In genomic region chr10:54103671-54104070, GRCm38 (mm10) we compare ENCODE assay signal across 19 mouse cellular contexts. TPM values are rescaled to one million over a fixed set of nuclear protein-coding genes. Genes with fewer than 3 reads are reported as not detected.
A peak's percentile ranks its signal among the peaks of the same experiment; 100 is the strongest.
DNase-seq lines count a peak whose midpoint lies in the region; ATAC-seq and TF ChIP-seq lines count a peak whose summit lies in the region.
"Had no signal": no experiment of that assay in that cellular context is flagged by ENCODE, and none has a peak within 500 bp of the region (broad histone marks: within the 10 kb centered on the region; RNA-seq: fewer than 3 reads in every experiment).

No protein-coding gene starts in this region.

- no peaks in the 10 kb centered on the region for H3K4me1 ChIP-seq in lung, embryonic 15.5 days
- H3K4me1 ChIP-seq in lung, adult 2 months (ENCODE audit: control insufficient read depth, insufficient read depth, low read length) = no peaks in the 10 kb centered on the region
- no peaks in the 10 kb centered on the region for H3K4me1 ChIP-seq in embryonic facial prominence, embryonic 14.5 days (ENCODE audit: control insufficient read depth, insufficient read depth, low read length)
- H3K4me1 ChIP-seq: forebrain, embryonic 10.5 days; liver, embryonic 15.5 days had no signal

- WGBS in lung, embryonic 15.5 days = 59% methylated on average over 4 of the region's 4 CpGs
- 61% methylated on average over 4 of the region's 4 CpGs for WGBS in lung, adult 2 months
- WGBS in embryonic facial prominence, embryonic 14.5 days = 71% methylated on average over 4 of the region's 4 CpGs

- no peaks in the 10 kb centered on the region for H3K9me3 ChIP-seq in lung, embryonic 15.5 days
- no peaks in the 10 kb centered on the region for H3K9me3 ChIP-seq in embryonic facial prominence, embryonic 14.5 days (ENCODE audit: control insufficient read depth, low read length)
- H3K9me3 ChIP-seq: forebrain, embryonic 10.5 days; liver, embryonic 15.5 days had no signal

- no peak overlapping the region for H3K4me3 ChIP-seq in lung, embryonic 15.5 days
- no peak overlapping the region for H3K4me3 ChIP-seq in lung, adult 2 months (replicated peaks; ENCODE audit: extremely low read depth, low read depth, low read length)
- H3K4me3 ChIP-seq in embryonic facial prominence, embryonic 14.5 days (ENCODE audit: low read depth, low read length) = no peak overlapping the region
- H3K4me3 ChIP-seq: forebrain, embryonic 10.5 days; heart, adult 2 months; left cerebral cortex, adult 2 months; liver, embryonic 15.5 days; myocyte had no signal

- H3K27ac ChIP-seq in lung, embryonic 15.5 days = no peak overlapping the region
- H3K27ac ChIP-seq in embryonic facial prominence, embryonic 14.5 days (replicated peaks; ENCODE audit: low read depth, low read length) = no peak overlapping the region
- H3K27ac ChIP-seq: forebrain, embryonic 10.5 days; heart, adult 2 months; hindbrain, embryonic 14.5 days; left cerebral cortex, adult 2 months; liver, embryonic 15.5 days had no signal

- TF ChIP-seq POLR2A in lung, adult 2 months (IDR thresholded peaks at IDR 0.05; ENCODE audit: borderline replicate concordance, extremely low read depth, low read depth, low read length) = no peak

- H3K36me3 ChIP-seq in lung, embryonic 15.5 days = no peaks in the 10 kb centered on the region
- H3K36me3 ChIP-seq in embryonic facial prominence, embryonic 14.5 days (ENCODE audit: control insufficient read depth, insufficient read depth, low read length) = no peaks in the 10 kb centered on the region
- H3K36me3 ChIP-seq: forebrain, embryonic 10.5 days; liver, embryonic 15.5 days had no signal

- H3K9ac ChIP-seq in lung, embryonic 15.5 days = no peak overlapping the region
- H3K9ac ChIP-seq in embryonic facial prominence, embryonic 14.5 days (ENCODE audit: low read depth, low read length) = no peak overlapping the region
- H3K9ac ChIP-seq: hindbrain, embryonic 14.5 days; liver, embryonic 15.5 days had no signal

- no peaks in the 10 kb centered on the region for H3K27me3 ChIP-seq in lung, embryonic 15.5 days
- no peaks in the 10 kb centered on the region for H3K27me3 ChIP-seq in embryonic facial prominence, embryonic 14.5 days (replicated peaks; ENCODE audit: control insufficient read depth, insufficient read depth, low read length)
- H3K27me3 ChIP-seq: liver, embryonic 15.5 days had no signal

- H3K4me2 ChIP-seq in lung, embryonic 15.5 days = no peak overlapping the region
- H3K4me2 ChIP-seq in embryonic facial prominence, embryonic 14.5 days (ENCODE audit: low read depth, low read length) = no peak overlapping the region
- H3K4me2 ChIP-seq: hindbrain, embryonic 14.5 days; liver, embryonic 15.5 days had no signal

- no peak for DNase-seq in cerebellum, adult 9-10 months
- peak; percentile 12 for DNase-seq in kidney, postnatal 14 days
- DNase-seq in kidney, adult 9 months = no peak
- no peak for DNase-seq in lung, adult 2 months
- peak; percentile 55 for DNase-seq in embryonic facial prominence, embryonic 14.5 days (ENCODE audit: low spot score)
- no peak for DNase-seq in frontal cortex, postnatal 36 days (ENCODE audit: low spot score in 2 of 2)
- DNase-seq: adrenal gland, adult 2 months; gastrocnemius, postnatal 14 days; heart, adult 2 months; heart, postnatal 36 days; layer of hippocampus, adult 9-11 months; thymus, postnatal 4 days had no signal

- 0 out of 2 replicates have a peak, but pooled peaks have one; percentile 33 for ATAC-seq in cerebellum, adult (ENCODE audit: insufficient number of reproducible peaks, low FRiP score, low TSS enrichment)
- 0 out of 2 replicates have a peak, but pooled peaks have one; percentile 42 for ATAC-seq in lung, embryonic 15.5 days (ENCODE audit: borderline replicate concordance, extremely low read depth, low FRiP score, low TSS enrichment)
- peak; percentile 82; the same call in 1 of the 2 replicates for ATAC-seq in embryonic facial prominence, embryonic 14.5 days (ENCODE audit: low read depth)

- no peak for TF ChIP-seq CTCF in lung, adult 2 months (IDR thresholded peaks at IDR 0.05; ENCODE audit: insufficient read depth, low read length)

RNA-seq across cellular contexts. Expression of gene Man1a, which starts 27.3 kb away (rescaled TPM):
- polyA plus RNA-seq in lung, embryonic 15.5 days (2015; fragmentation: Nextera tagmentation; extraction: Ambion mirVana) = 2.9 and 4.1 TPM in 2 replicates
- 13.2 and 15.1 TPM in 2 replicates for polyA plus RNA-seq in lung, adult 2 months (2012; rRNA removed)
- 11.3 and 12.8 TPM in 2 replicates for polyA plus RNA-seq in embryonic facial prominence, embryonic 14.5 days (2014; fragmentation: Nextera tagmentation; extraction: Ambion mirVana)

Comparison
In these comparisons a context has a peak if more than half of its experiments do, and no peak if none do; other contexts are left out.
1. DNase-seq: peak in kidney, postnatal 14 days (single experiment) and embryonic facial prominence, embryonic 14.5 days (single experiment); none in cerebellum, adult 9-10 months (single experiment), kidney, adult 9 months (single experiment), lung, adult 2 months (single experiment) and frontal cortex, postnatal 36 days (0 of 2).
2. Peak in every context shown above with its lines, with median percentiles within 50 percentile points of each other: ATAC-seq.